Mouse (Mus musculus) left cerebral cortex, postnatal 36 days (tissue): ENCODE measurements at regions not wholly inside any gene's neighbourhood (a gene's known extent, or its start where the extent isn't known, plus 50 kb on each side); places are given as distances from the start of the nearest gene placed in this dataset.
"Not testable (repeated sequence)": the region's sequence is repeated elsewhere in the genome, so short reads cannot be mapped to it uniquely, and the experiment has no call there.

Source experiments
- DNase-seq, 2 experiments: peaks; one replicate each; pipeline ENCODE4 v3.0.0; 2021 to 2022; ENCODE audit warnings: low spot score in 2 of 2, mixed read lengths in 1 of 2
- intact Hi-C: fragments of 180-260 bp; cut with DNase I; formaldehyde crosslinking; loops from one replicate; pipeline ENCODE4 v1.15.1; 2025

GRCm38 (mm10) chr7:138505205-138505604, 107.7 kb upstream of the Tcerg1l start:
- DNase-seq, result no peak
- intact Hi-C loops, result no loop called here

- no peak for DNase-seq
- intact Hi-C loops, result no loop called here
Measured at GRCm38 (mm10) chr7:138503986-138504385, 106.5 kb upstream of the Tcerg1l start.

GRCm38 (mm10) chr7:138503016-138503415, 105.5 kb upstream of the Tcerg1l start:
- no peak for DNase-seq

GRCm38 (mm10) chr7:138501347-138502014, 104.0 kb upstream of the Tcerg1l start:
- no peak for DNase-seq
- intact Hi-C loops, result no loop called here

More at GRCm38 (mm10) chr7:138503016-138503415, 105.5 kb upstream of the Tcerg1l start:
- intact Hi-C loops, result no loop called here

- no peak for DNase-seq
- intact Hi-C loops, result no loop called here
Measured at GRCm38 (mm10) chr7:138497771-138498170, 100.2 kb upstream of the Tcerg1l start.

- intact Hi-C loops, result no loop called here
- no peak for DNase-seq
Measured at GRCm38 (mm10) chr7:138497202-138497601, 99.7 kb upstream of the Tcerg1l start.

- intact Hi-C loops, result no loop called here
- no peak for DNase-seq
Measured at GRCm38 (mm10) chr7:138493661-138494060, 96.1 kb upstream of the Tcerg1l start.

- no peak for DNase-seq
- intact Hi-C loops, result no loop called here
Measured at GRCm38 (mm10) chr7:138492261-138492660, 94.7 kb upstream of the Tcerg1l start.

GRCm38 (mm10) chr7:138489471-138489870, 91.9 kb upstream of the Tcerg1l start:
- intact Hi-C loops, result no loop called here
- DNase-seq, result no peak

GRCm38 (mm10) chr7:138488201-138488720, 90.7 kb upstream of the Tcerg1l start:
- intact Hi-C loops, result no loop called here
- no peak for DNase-seq

GRCm38 (mm10) chr7:138472891-138473455, 75.4 kb upstream of the Tcerg1l start:
- intact Hi-C loops, result no loop called here
- DNase-seq, result no peak

GRCm38 (mm10) chr7:138472371-138472770, 74.8 kb upstream of the Tcerg1l start:
- DNase-seq, result no peak
- intact Hi-C loops, result no loop called here

GRCm38 (mm10) chr7:138469211-138469610, 71.7 kb upstream of the Tcerg1l start:
- intact Hi-C loops, result no loop called here
- no peak for DNase-seq

- intact Hi-C loops, result no loop called here
- DNase-seq, result no peak
Measured at GRCm38 (mm10) chr7:138468436-138468835, 70.9 kb upstream of the Tcerg1l start.

GRCm38 (mm10) chr7:138467981-138468380, 70.5 kb upstream of the Tcerg1l start:
- intact Hi-C loops, result no loop called here

GRCm38 (mm10) chr7:138467386-138467785, 69.9 kb upstream of the Tcerg1l start:
- no peak for DNase-seq
- intact Hi-C loops, result no loop called here

More at GRCm38 (mm10) chr7:138467981-138468380, 70.5 kb upstream of the Tcerg1l start:
- no peak for DNase-seq

GRCm38 (mm10) chr7:138457964-138458363, 60.4 kb upstream of the Tcerg1l start:
- intact Hi-C loops, result no loop called here
- DNase-seq, result no peak

GRCm38 (mm10) chr7:138455371-138455770, 57.8 kb upstream of the Tcerg1l start:
- no peak for DNase-seq
- intact Hi-C loops, result no loop called here

GRCm38 (mm10) chr7:138454498-138455225, 57.1 kb upstream of the Tcerg1l start:
- DNase-seq, intact Hi-C loops: not testable (repeated sequence)

GRCm38 (mm10) chr7:138451321-138451720, 53.8 kb upstream of the Tcerg1l start:
- DNase-seq, result peak; percentile 41 to 53
- intact Hi-C loops, result no loop called here

GRCm38 (mm10) chr7:138448519-138448918, 51.0 kb upstream of the Tcerg1l start:
- intact Hi-C loops, result no loop called here
- no peak for DNase-seq
